Mouse (Mus musculus): Measurements from ENCODE around the gene Gm9913. TPM values are rescaled to one million over a fixed set of nuclear protein-coding genes. Genes with fewer than 3 reads are reported as not detected.

Gene Gm9913
- polyA plus RNA-seq, 1 experiment from 2014 or later = 0.14 TPM

DNA sequence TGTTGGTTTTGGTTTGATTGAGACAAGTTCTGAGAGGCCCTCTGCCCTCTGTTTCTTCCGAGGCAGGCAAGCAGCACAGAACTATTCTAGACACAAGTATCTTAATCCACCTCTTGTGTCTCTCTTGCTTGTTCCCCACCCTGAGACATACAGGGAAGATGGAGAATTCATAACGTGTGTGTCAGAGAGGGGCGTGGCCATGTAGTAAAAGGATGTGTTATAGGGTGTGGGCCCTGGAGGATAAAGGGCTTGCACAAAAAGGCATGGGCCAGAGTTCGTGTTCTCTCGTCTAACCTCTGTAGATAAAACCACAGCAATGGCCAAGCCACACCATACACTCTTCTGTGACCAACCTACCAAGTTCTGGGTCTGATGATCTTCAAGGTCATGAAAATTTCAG, 21.7 kb downstream of the Gm9913 start:
- Histone ChIP-seq H3K4me2 (ENCODE audit: low read length) (no peak overlapping the region), H3K9me3 (replicated peaks; ENCODE audit: control insufficient read depth, low read length) (no peaks in the 10 kb centered on the region), H3K4me3 (ENCODE audit: low read depth, low read length) (no peak overlapping the region), H3K27ac (ENCODE audit: low read depth, low read length) (no peak overlapping the region), H3K9ac (ENCODE audit: low read length) (no peak overlapping the region), H3K4me1 (ENCODE audit: control insufficient read depth, insufficient read depth, low read length) (no peaks in the 10 kb centered on the region), H3K36me3 (ENCODE audit: control insufficient read depth, insufficient read depth, low read length) (no peaks in the 10 kb centered on the region), H3K27me3 (replicated peaks; ENCODE audit: control insufficient read depth, insufficient read depth, low read length) (no peaks in the 10 kb centered on the region)
- ATAC-seq (no peak), DNase-seq (ENCODE audit: low spot score) (no peak)
- WGBS = 80% methylated on average over 5 of the region's 5 CpGs

DNA sequence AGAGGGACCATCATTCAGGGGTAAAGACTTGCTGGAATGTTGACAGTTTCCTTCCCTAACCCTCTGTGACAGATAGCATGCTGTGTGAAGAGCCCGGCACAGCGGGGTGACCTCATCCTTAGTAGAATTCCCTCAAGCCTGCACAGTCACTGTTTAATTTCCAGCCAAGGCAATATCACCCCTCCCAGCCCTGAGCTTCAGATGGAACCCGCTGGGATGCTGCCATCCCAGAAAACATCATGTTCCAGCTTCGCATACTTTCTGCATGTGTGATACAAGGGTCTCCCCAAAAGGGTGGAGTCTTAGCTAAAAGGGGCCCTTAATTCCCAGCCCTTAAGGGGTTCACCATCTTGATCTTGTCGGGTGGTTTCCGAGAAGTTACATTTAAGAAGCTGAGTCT, 25.8 kb downstream of the Gm9913 start:
- Histone ChIP-seq H3K27me3 (replicated peaks; ENCODE audit: control insufficient read depth, insufficient read depth, low read length) (no peaks in the 10 kb centered on the region), H3K4me2 (ENCODE audit: low read length) (no peak overlapping the region), H3K4me1 (ENCODE audit: control insufficient read depth, insufficient read depth, low read length) (no peaks in the 10 kb centered on the region), H3K36me3 (ENCODE audit: control insufficient read depth, insufficient read depth, low read length) (no peaks in the 10 kb centered on the region), H3K9ac (ENCODE audit: low read length) (no peak overlapping the region), H3K9me3 (replicated peaks; ENCODE audit: control insufficient read depth, low read length) (no peaks in the 10 kb centered on the region), H3K27ac (ENCODE audit: low read depth, low read length) (no peak overlapping the region), H3K4me3 (ENCODE audit: low read depth, low read length) (no peak overlapping the region)
- no peak for DNase-seq (ENCODE audit: low spot score)
- no peak for ATAC-seq
- WGBS = 82% methylated on average over 6 of the region's 6 CpGs

DNA sequence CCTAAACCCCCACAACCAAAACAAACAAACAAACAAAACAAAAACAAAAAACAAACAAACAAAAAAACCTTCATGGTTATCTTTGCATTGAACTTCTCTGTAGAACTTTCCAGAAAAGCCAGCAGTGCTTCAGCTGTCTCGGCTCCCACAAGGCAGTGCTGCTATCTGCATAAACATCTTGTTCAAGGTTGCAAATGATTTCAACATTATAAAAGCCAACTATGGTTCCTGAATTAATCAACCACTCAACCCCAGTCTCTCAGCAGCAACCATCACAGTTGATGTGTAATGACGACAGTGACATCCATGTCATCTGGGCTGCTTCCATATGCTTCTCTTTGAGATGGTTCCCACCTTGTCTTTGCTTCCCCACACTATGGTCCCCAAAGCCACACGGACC, 34.8 kb downstream of the Gm9913 start:
- H3K27ac ChIP-seq (ENCODE audit: low read depth, low read length) = no peak overlapping the region
- WGBS = 91% methylated on average over 3 of the region's 3 CpGs
- H3K4me2 ChIP-seq (ENCODE audit: low read length) = no peak overlapping the region
- H3K27me3 ChIP-seq (replicated peaks; ENCODE audit: control insufficient read depth, insufficient read depth, low read length) = no peaks in the 10 kb centered on the region
- no peaks in the 10 kb centered on the region for H3K36me3 ChIP-seq (ENCODE audit: control insufficient read depth, insufficient read depth, low read length)
- no peak overlapping the region for H3K4me3 ChIP-seq (ENCODE audit: low read depth, low read length)
- DNase-seq (ENCODE audit: low spot score) (no peak), ATAC-seq (no peak)
- H3K9me3 ChIP-seq (replicated peaks; ENCODE audit: control insufficient read depth, low read length) = no peaks in the 10 kb centered on the region
- no peak overlapping the region for H3K9ac ChIP-seq (ENCODE audit: low read length)
- H3K4me1 ChIP-seq (ENCODE audit: control insufficient read depth, insufficient read depth, low read length) = no peaks in the 10 kb centered on the region

- no peaks in the 10 kb centered on the region for H3K27me3 ChIP-seq (replicated peaks; ENCODE audit: control insufficient read depth, insufficient read depth, low read length)
- H3K9ac ChIP-seq (ENCODE audit: low read length) = no peak overlapping the region
- no peaks in the 10 kb centered on the region for H3K36me3 ChIP-seq (ENCODE audit: control insufficient read depth, insufficient read depth, low read length)
- H3K4me2 ChIP-seq (ENCODE audit: low read length) = no peak overlapping the region
- H3K27ac ChIP-seq (ENCODE audit: low read depth, low read length) = no peak overlapping the region
- no peak overlapping the region for H3K4me3 ChIP-seq (ENCODE audit: low read depth, low read length)
- no peaks in the 10 kb centered on the region for H3K4me1 ChIP-seq (ENCODE audit: control insufficient read depth, insufficient read depth, low read length)
- ATAC-seq (no peak), DNase-seq (ENCODE audit: low spot score) (no peak)
- WGBS = 90% methylated on average over 7 of the region's 7 CpGs
- H3K9me3 ChIP-seq (replicated peaks; ENCODE audit: control insufficient read depth, low read length) = no peaks in the 10 kb centered on the region
Observed at GRCm38 (mm10) chr2:125540579-125540978, 35.7 kb downstream of the Gm9913 start.

GRCm38 (mm10) chr2:125541451-125541850, 36.6 kb downstream of the Gm9913 start:
- Histone ChIP-seq H3K9ac (ENCODE audit: low read length) (no peak overlapping the region), H3K27ac (ENCODE audit: low read depth, low read length) (no peak overlapping the region), H3K9me3 (replicated peaks; ENCODE audit: control insufficient read depth, low read length) (no peaks in the 10 kb centered on the region), H3K4me3 (ENCODE audit: low read depth, low read length) (no peak overlapping the region), H3K4me1 (ENCODE audit: control insufficient read depth, insufficient read depth, low read length) (no peaks in the 10 kb centered on the region), H3K4me2 (ENCODE audit: low read length) (no peak overlapping the region), H3K27me3 (replicated peaks; ENCODE audit: control insufficient read depth, insufficient read depth, low read length) (no peaks in the 10 kb centered on the region), H3K36me3 (ENCODE audit: control insufficient read depth, insufficient read depth, low read length) (no peaks in the 10 kb centered on the region)
- no peak for DNase-seq (ENCODE audit: low spot score)
- ATAC-seq = no peak
- 83% methylated on average over 7 of the region's 7 CpGs for WGBS

DNA sequence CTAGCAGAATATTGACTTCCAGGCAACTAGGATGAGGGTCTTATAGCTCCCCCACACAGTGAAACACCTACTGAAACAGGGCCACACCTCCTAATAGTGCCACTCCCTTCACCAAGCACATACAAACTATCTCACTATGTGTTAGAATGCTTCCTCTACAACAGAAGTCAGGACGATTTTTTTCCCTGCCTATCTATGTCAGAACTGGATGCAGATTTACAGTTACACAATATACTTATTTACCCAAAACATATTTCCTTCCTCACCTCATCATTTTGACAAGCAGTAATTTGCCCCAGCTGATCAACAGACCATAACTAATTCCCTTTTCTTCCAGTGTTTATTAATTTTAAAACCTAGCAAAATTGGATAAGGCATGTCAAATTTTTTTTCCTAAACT, 38.8 kb downstream of the Gm9913 start:
- Histone ChIP-seq H3K27me3 (replicated peaks; ENCODE audit: control insufficient read depth, insufficient read depth, low read length) (no peaks in the 10 kb centered on the region), H3K27ac (ENCODE audit: low read depth, low read length) (no peak overlapping the region), H3K4me3 (ENCODE audit: low read depth, low read length) (no peak overlapping the region), H3K9ac (ENCODE audit: low read length) (no peak overlapping the region), H3K36me3 (ENCODE audit: control insufficient read depth, insufficient read depth, low read length) (no peaks in the 10 kb centered on the region), H3K9me3 (replicated peaks; ENCODE audit: control insufficient read depth, low read length) (no peaks in the 10 kb centered on the region), H3K4me2 (ENCODE audit: low read length) (no peak overlapping the region), H3K4me1 (ENCODE audit: control insufficient read depth, insufficient read depth, low read length) (no peaks in the 10 kb centered on the region)
- 75% methylated on average over 1 of the region's 1 CpGs for WGBS
- no peak for ATAC-seq
- no peak for DNase-seq (ENCODE audit: low spot score)

DNA sequence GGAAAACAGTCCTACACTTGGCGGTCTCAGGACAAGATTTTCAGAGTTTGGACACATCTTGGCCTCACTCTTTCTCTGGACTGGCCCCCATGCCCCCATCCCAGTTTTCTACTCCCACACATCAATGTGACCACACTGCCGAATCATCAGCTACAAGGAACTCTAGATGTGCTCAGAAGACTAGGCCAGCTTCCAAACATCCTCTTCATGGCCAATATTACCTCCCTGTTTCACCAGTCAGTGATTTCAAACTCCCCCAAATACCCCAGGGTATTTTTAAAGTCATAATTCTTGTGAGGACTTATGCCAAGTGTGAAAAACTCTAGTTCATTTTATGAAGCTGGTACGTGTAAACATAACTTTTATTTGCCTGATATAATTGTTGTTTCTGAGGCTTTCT, 40.1 kb downstream of the Gm9913 start:
- H3K4me1 ChIP-seq (ENCODE audit: control insufficient read depth, insufficient read depth, low read length) = no peaks in the 10 kb centered on the region
- H3K4me2 ChIP-seq (ENCODE audit: low read length) = no peak overlapping the region
- no peak overlapping the region for H3K27ac ChIP-seq (ENCODE audit: low read depth, low read length)
- DNase-seq (ENCODE audit: low spot score) (no peak), ATAC-seq (no peak)
- 90% methylated on average over 3 of the region's 3 CpGs for WGBS
- H3K4me3 ChIP-seq (ENCODE audit: low read depth, low read length) = no peak overlapping the region
- H3K9me3 ChIP-seq (replicated peaks; ENCODE audit: control insufficient read depth, low read length) = no peaks in the 10 kb centered on the region
- H3K36me3 ChIP-seq (ENCODE audit: control insufficient read depth, insufficient read depth, low read length) = no peaks in the 10 kb centered on the region
- no peaks in the 10 kb centered on the region for H3K27me3 ChIP-seq (replicated peaks; ENCODE audit: control insufficient read depth, insufficient read depth, low read length)
- no peak overlapping the region for H3K9ac ChIP-seq (ENCODE audit: low read length)

GRCm38 (mm10) chr2:125548806-125549578, 44.1 kb downstream of the Gm9913 start:
- WGBS = 56% methylated on average over 1 of the region's 1 CpGs
- Histone ChIP-seq H3K4me1 (ENCODE audit: control insufficient read depth, insufficient read depth, low read length) (no peaks in the 10 kb centered on the region), H3K9ac (ENCODE audit: low read length) (no peak overlapping the region), H3K4me2 (ENCODE audit: low read length) (no peak overlapping the region), H3K9me3 (replicated peaks; ENCODE audit: control insufficient read depth, low read length) (no peaks in the 10 kb centered on the region), H3K4me3 (ENCODE audit: low read depth, low read length) (no peak overlapping the region), H3K27ac (ENCODE audit: low read depth, low read length) (no peak overlapping the region), H3K27me3 (replicated peaks; ENCODE audit: control insufficient read depth, insufficient read depth, low read length) (no peaks in the 10 kb centered on the region), H3K36me3 (ENCODE audit: control insufficient read depth, insufficient read depth, low read length) (no peaks in the 10 kb centered on the region)
- no peak for ATAC-seq
- DNase-seq (ENCODE audit: low spot score) = no peak

GRCm38 (mm10) chr2:125555830-125556229, 50.9 kb downstream of the Gm9913 start:
- no peak overlapping the region for H3K4me3 ChIP-seq (ENCODE audit: low read depth, low read length)
- H3K4me1 ChIP-seq (ENCODE audit: control insufficient read depth, insufficient read depth, low read length) = no peaks in the 10 kb centered on the region
- no peaks in the 10 kb centered on the region for H3K27me3 ChIP-seq (replicated peaks; ENCODE audit: control insufficient read depth, insufficient read depth, low read length)
- no peak overlapping the region for H3K27ac ChIP-seq (ENCODE audit: low read depth, low read length)
- no peak for DNase-seq (ENCODE audit: low spot score)
- 81% methylated on average over 6 of the region's 6 CpGs for WGBS
- no peaks in the 10 kb centered on the region for H3K36me3 ChIP-seq (ENCODE audit: control insufficient read depth, insufficient read depth, low read length)
- no peaks in the 10 kb centered on the region for H3K9me3 ChIP-seq (replicated peaks; ENCODE audit: control insufficient read depth, low read length)
- H3K4me2 ChIP-seq (ENCODE audit: low read length) = no peak overlapping the region
- no peak overlapping the region for H3K9ac ChIP-seq (ENCODE audit: low read length)
- ATAC-seq = no peak

All from forebrain, embryonic 14.5 days (tissue).